8 mouse cellular contexts compared by ENCODE assay signal in the genomic region with DNA sequence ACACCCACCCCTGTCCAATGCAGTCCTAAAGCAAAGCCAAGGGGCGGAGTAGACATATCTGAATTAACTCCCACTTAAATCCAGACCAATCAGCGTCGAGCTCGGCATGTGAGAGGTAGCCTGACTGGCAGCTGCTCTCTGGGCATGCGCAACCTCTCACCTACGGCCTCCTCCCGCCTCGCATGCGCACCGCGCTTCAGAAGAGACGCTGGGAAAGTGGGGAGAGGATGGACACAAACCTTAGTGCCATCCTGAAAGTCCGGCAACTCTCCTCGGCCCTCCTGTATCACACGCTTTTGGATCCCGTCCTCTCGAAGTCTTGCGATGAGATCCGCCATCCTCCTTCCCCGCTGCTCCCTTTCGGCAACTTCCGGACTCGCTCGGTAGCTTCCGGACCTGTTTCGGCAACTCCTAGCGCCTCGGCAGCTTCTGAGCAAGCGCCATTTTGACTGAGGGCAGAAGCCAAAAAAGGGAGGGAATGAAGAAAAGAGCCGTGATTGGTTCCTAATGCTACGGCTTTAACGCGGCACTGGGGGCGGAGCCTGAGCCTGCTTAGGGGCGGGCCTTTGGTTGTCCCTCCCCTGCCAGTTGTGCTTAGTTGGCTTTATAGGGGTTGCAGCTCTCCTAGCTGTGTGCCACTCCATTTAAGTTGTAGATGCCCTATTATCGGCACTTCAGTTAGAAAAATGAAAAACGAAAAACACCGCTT. TPM values are rescaled to one million over a fixed set of nuclear protein-coding genes. Genes with fewer than 3 reads are reported as not detected.
DNase-seq lines count a peak whose midpoint lies in the region; ATAC-seq lines count a peak whose summit lies in the region.

No protein-coding gene starts in this region.

- H3K4me1 ChIP-seq in brown adipose tissue, adult 24 weeks (ENCODE audit: control insufficient read depth, insufficient read depth, insufficient read length, low read length): peaks cover 4% of the 10 kb centered on the region; the same call in 1 of the 2 replicates
- H3K4me1 ChIP-seq in heart, embryonic 13.5 days: peaks cover 18% of the 10 kb centered on the region
- H3K4me1 ChIP-seq in liver, embryonic 12.5 days: peaks cover 60% of the 10 kb centered on the region
- H3K4me1 ChIP-seq in stomach, embryonic 15.5 days: peaks cover 14% of the 10 kb centered on the region; the same call in 1 of the 2 replicates

- H3K4me2 ChIP-seq in heart, embryonic 13.5 days: peak overlapping the region; percentile 70
- peak overlapping the region; percentile 70 for H3K4me2 ChIP-seq in liver, embryonic 12.5 days
- peak overlapping the region; percentile 56 for H3K4me2 ChIP-seq in stomach, embryonic 15.5 days

- peak; percentile 70 for ATAC-seq in heart, embryonic 13.5 days (ENCODE audit: extremely low read depth, insufficient number of reproducible peaks, low FRiP score, low TSS enrichment)
- peak; percentile 69 for ATAC-seq in liver, embryonic 12.5 days
- ATAC-seq in stomach, embryonic 15.5 days (ENCODE audit: insufficient read depth, low FRiP score, low read depth): peak; percentile 79

- DNase-seq in CD4-positive, CD25-positive, alpha-beta regulatory T cell, adult 2 months (ENCODE audit: low read depth, low spot score): peak; percentile 99
- peak; percentile 79 for DNase-seq in fat pad, adult 2 months (ENCODE audit: extremely low read depth, low read depth, low spot score)
- peak; percentile 99 for DNase-seq in kidney, postnatal 10 days
- peak; percentile 98 for DNase-seq in natural killer cell, adult 2 months (ENCODE audit: low spot score in 2 of 2)

- WGBS in heart, embryonic 13.5 days: 3% methylated on average over 38 of the region's 38 CpGs
- 3% methylated on average over 38 of the region's 38 CpGs for WGBS in liver, embryonic 12.5 days (ENCODE audit: insufficient replicate concordance)
- 3% methylated on average over 38 of the region's 38 CpGs for WGBS in stomach, embryonic 15.5 days

- peak overlapping the region; percentile 60 for H3K4me3 ChIP-seq in brown adipose tissue, adult 24 weeks (ENCODE audit: insufficient read depth, low read depth, low read length)
- H3K4me3 ChIP-seq in heart, embryonic 13.5 days: peak overlapping the region; percentile 61
- peak overlapping the region; percentile 51 for H3K4me3 ChIP-seq in liver, embryonic 12.5 days
- H3K4me3 ChIP-seq in stomach, embryonic 15.5 days (replicated peaks): peak overlapping the region; percentile 46

- peak overlapping the region; percentile 77 for H3K9ac ChIP-seq in heart, embryonic 13.5 days
- peak overlapping the region; percentile 53 for H3K9ac ChIP-seq in liver, embryonic 12.5 days
- H3K9ac ChIP-seq in stomach, embryonic 15.5 days: peak overlapping the region; percentile 23; the same call in 1 of the 2 replicates

- H3K27ac ChIP-seq in brown adipose tissue, adult 24 weeks (replicated peaks; ENCODE audit: low read depth, low read length): peak overlapping the region; percentile 83
- H3K27ac ChIP-seq in heart, embryonic 13.5 days (replicated peaks): peak overlapping the region; percentile 80
- peak overlapping the region; percentile 85 for H3K27ac ChIP-seq in liver, embryonic 12.5 days
- H3K27ac ChIP-seq in stomach, embryonic 15.5 days: peak overlapping the region; percentile 55; the same call in 1 of the 2 replicates

- no peaks in the 10 kb centered on the region for H3K9me3 ChIP-seq in heart, embryonic 13.5 days
- H3K9me3 ChIP-seq in liver, embryonic 12.5 days (replicated peaks): no peaks in the 10 kb centered on the region
- no peaks in the 10 kb centered on the region for H3K9me3 ChIP-seq in stomach, embryonic 15.5 days

- peaks cover 26% of the 10 kb centered on the region for H3K36me3 ChIP-seq in heart, embryonic 13.5 days
- H3K36me3 ChIP-seq in liver, embryonic 12.5 days: peaks cover 22% of the 10 kb centered on the region
- H3K36me3 ChIP-seq in stomach, embryonic 15.5 days: peaks cover 5% of the 10 kb centered on the region; the same call in 1 of the 2 replicates

- no peaks in the 10 kb centered on the region for H3K27me3 ChIP-seq in heart, embryonic 13.5 days (replicated peaks)
- H3K27me3 ChIP-seq in liver, embryonic 12.5 days (replicated peaks): no peaks in the 10 kb centered on the region
- H3K27me3 ChIP-seq in stomach, embryonic 15.5 days (replicated peaks): no peaks in the 10 kb centered on the region

RNA-seq across cellular contexts. Expression of gene Aip, which starts 4.4 kb away (rescaled TPM):
- polyA plus RNA-seq in brown adipose tissue, adult 24 weeks (2012; ENCODE audit: insufficient read depth, insufficient read length, missing spikeins): 62.7 and 65.2 TPM in 2 replicates
- 84.3 and 96.3 TPM in 2 replicates for polyA plus RNA-seq in heart, embryonic 13.5 days (2015; fragmentation: Nextera tagmentation; extraction: Ambion mirVana)
- 42.0 and 43.6 TPM in 2 replicates for polyA plus RNA-seq in liver, embryonic 12.5 days (2016; fragmentation: Nextera tagmentation; extraction: Ambion mirVana)
- polyA plus RNA-seq in stomach, embryonic 15.5 days (2015; fragmentation: Nextera tagmentation; extraction: Ambion mirVana): 79.0 and 91.0 TPM in 2 replicates

RNA-seq across cellular contexts. Expression of gene Gpr152, which starts 18.3 kb away (rescaled TPM):
- not detected in 2 replicates for polyA plus RNA-seq in brown adipose tissue, adult 24 weeks (2012; ENCODE audit: insufficient read depth, insufficient read length, missing spikeins)
- polyA plus RNA-seq in heart, embryonic 13.5 days (2015; fragmentation: Nextera tagmentation; extraction: Ambion mirVana): not detected in 2 replicates
- polyA plus RNA-seq in liver, embryonic 12.5 days (2016; fragmentation: Nextera tagmentation; extraction: Ambion mirVana): not detected in 2 replicates
- polyA plus RNA-seq in stomach, embryonic 15.5 days (2015; fragmentation: Nextera tagmentation; extraction: Ambion mirVana): not detected in 2 replicates

RNA-seq across cellular contexts. Expression of gene Pitpnm1, which starts 21.5 kb away (rescaled TPM):
- 14.8 and 17.2 TPM in 2 replicates for polyA plus RNA-seq in brown adipose tissue, adult 24 weeks (2012; ENCODE audit: insufficient read depth, insufficient read length, missing spikeins)
- polyA plus RNA-seq in heart, embryonic 13.5 days (2015; fragmentation: Nextera tagmentation; extraction: Ambion mirVana): 18.2 and 21.8 TPM in 2 replicates
- polyA plus RNA-seq in liver, embryonic 12.5 days (2016; fragmentation: Nextera tagmentation; extraction: Ambion mirVana): 4.8 and 5.0 TPM in 2 replicates
- 12.9 and 16.2 TPM in 2 replicates for polyA plus RNA-seq in stomach, embryonic 15.5 days (2015; fragmentation: Nextera tagmentation; extraction: Ambion mirVana)

RNA-seq across cellular contexts. Expression of gene Cabp4, which starts 22.6 kb away (rescaled TPM):
- polyA plus RNA-seq in brown adipose tissue, adult 24 weeks (2012; ENCODE audit: insufficient read depth, insufficient read length, missing spikeins): not detected in 2 replicates
- polyA plus RNA-seq in heart, embryonic 13.5 days (2015; fragmentation: Nextera tagmentation; extraction: Ambion mirVana): not detected in 2 replicates
- polyA plus RNA-seq in liver, embryonic 12.5 days (2016; fragmentation: Nextera tagmentation; extraction: Ambion mirVana): 0.06 and 0.07 TPM in 2 replicates
- 0.13 and 0.19 TPM in 2 replicates for polyA plus RNA-seq in stomach, embryonic 15.5 days (2015; fragmentation: Nextera tagmentation; extraction: Ambion mirVana)

RNA-seq across cellular contexts. Expression of gene Cdk2ap2, which starts 24.3 kb away (rescaled TPM):
- polyA plus RNA-seq in brown adipose tissue, adult 24 weeks (2012; ENCODE audit: insufficient read depth, insufficient read length, missing spikeins): 78.5 and 101 TPM in 2 replicates
- polyA plus RNA-seq in heart, embryonic 13.5 days (2015; fragmentation: Nextera tagmentation; extraction: Ambion mirVana): 64.5 and 64.9 TPM in 2 replicates
- polyA plus RNA-seq in liver, embryonic 12.5 days (2016; fragmentation: Nextera tagmentation; extraction: Ambion mirVana): 93.2 and 101 TPM in 2 replicates
- 121 and 130 TPM in 2 replicates for polyA plus RNA-seq in stomach, embryonic 15.5 days (2015; fragmentation: Nextera tagmentation; extraction: Ambion mirVana)

Comparison
In these comparisons a context has a peak if more than half of its experiments do, and no peak if none do; other contexts are left out.
1. Peak in every context shown above with its lines: DNase-seq, ATAC-seq, H3K4me3 ChIP-seq and H3K27ac ChIP-seq.
2. H3K9ac ChIP-seq: peak in every context shown above with its lines; median percentile 77 in heart, embryonic 13.5 days; 53 in liver, embryonic 12.5 days; 23 in stomach, embryonic 15.5 days.